Mouse (Mus musculus) embryonic fibroblast, embryonic 13.5 days (primary cell): ENCODE data around the gene Loxl1.
A peak's percentile ranks its signal among the peaks of the same experiment; 100 is the strongest.

Experiments used
- CTCF ChIP-seq: IDR thresholded peaks from 2 replicates; pipeline ENCODE4 v1.5.1; 2011; ENCODE audit warnings: mild to moderate bottlenecking, control low read depth, low read length, moderate library complexity, borderline replicate concordance; ENCODE audit not compliant: insufficient read depth
- POLR2A ChIP-seq: IDR thresholded peaks from 2 replicates; pipeline ENCODE4 v1.6.1; 2011; ENCODE audit warnings: low read depth, mild to moderate bottlenecking, control low read depth, low read length, moderate library complexity

GRCm38 (mm10) chr9:58247064-58247759 is 65.8 kb downstream of the Loxl1 start:
- TF ChIP-seq CTCF (peak; percentile 84), POLR2A (peak; percentile 48; the same call in 1 of the 2 replicates)
